Mouse (Mus musculus): Measurements from ENCODE around the gene Ccr4.

Ccr4 gene

DNA sequence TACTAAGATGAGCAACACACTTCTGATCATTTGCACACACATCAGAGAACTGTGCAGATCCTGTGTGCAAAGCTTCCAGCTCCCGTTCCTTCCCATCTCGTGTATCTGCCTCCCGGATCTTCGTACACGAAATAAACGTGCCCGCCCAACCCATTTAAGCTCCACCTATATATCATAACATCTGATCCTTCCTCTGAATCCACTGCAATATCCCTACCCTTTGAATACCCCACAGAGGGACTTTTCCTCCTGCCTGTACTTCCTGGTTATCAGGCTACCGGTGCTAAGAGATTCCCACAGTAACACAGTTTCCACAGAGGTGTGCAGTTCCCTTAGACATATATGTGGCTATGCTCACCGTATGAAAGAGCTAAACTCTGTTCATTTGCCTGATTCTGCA lies at the start of gene Ccr4:
Gene Ccr4, minus strand, starts transcription at position 101 of the 400 bp plus-strand sequence.
- DNase-seq (ENCODE audit: low spot score in 2 of 2) = no peak

DNA sequence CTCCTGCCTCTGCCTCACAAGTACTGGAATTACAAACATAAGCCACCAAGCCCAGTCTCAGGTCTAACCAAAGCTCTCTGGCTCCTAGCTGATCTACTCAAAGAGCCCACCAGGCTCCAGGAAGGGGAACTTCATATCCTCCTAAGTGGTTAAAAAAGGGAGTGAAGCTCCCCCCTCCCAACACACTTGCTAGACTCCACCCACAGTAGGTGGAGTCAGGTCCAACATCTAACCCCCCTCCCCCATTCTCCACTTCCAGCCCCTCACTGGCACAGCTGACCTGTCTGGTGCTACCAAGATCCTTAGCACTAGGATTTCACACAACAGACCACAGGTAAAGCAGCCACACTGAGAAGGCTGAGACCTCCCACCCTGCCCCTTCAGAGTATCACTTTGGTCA lies 49.1 kb upstream of the Ccr4 start:
- DNase-seq (ENCODE audit: low spot score in 2 of 2) = no peak

DNA sequence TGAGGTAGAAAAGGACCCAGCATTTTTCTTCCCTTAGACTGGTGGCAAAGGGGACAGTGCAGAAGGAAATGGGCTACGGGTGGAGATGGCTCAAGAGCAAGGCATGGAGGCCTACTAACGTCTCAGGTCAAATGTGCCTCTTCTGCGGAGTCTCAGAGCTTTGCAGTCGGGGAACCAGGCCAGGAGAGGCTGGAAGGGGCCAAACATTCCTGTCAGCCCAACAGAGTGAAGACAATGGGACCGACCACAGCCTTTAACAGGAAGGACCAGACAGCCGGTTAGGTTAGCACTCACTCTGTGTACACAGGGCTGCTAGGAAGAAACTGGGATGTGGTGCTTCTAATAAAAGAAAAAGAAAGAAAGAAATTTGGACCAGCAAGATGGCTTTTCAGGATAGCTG lies 45.3 kb upstream of the Ccr4 start:
- no peak for DNase-seq (ENCODE audit: low spot score in 2 of 2)

DNA sequence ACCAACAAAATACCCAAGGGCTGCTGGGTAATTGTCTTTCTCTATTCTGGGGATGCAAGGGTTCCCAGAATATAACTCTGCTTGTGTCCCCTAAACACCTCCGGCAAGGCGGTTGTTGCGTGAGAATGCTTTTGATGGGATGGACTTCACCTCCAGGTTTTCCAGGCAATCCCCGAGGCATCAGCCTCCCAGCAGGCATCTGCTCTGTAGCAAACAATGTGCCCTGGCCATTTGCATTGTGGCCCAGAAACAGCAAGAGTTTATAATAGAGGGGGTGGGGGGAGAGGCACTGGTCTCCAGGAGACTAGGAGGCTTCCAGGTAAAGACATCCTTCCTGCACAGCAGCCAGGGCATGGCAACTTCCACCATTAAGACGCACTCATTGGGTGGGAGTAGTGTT lies 44.4 kb upstream of the Ccr4 start:
- DNase-seq (ENCODE audit: low spot score in 2 of 2) = no peak

DNA sequence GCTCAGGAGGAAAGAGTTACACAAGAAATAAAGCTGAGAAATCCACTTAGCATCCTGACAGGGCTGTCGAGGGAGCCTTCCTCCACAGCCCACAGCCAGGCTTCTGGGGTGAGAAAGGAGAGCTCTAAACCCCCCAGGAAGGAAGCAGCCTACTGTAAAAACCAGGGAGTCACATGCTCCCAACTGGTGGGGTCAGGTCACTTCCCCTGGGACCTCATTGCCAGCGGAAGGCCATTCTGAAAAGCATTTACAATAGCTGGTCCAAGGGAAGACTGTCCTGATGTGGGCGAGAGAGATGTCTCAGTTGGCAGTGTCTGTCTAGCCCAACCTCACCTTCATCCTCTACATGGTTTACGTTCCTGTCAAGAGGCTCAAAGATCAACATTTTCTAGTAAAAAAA lies 43.8 kb upstream of the Ccr4 start:
- DNase-seq (ENCODE audit: low spot score in 2 of 2) = no peak

DNA sequence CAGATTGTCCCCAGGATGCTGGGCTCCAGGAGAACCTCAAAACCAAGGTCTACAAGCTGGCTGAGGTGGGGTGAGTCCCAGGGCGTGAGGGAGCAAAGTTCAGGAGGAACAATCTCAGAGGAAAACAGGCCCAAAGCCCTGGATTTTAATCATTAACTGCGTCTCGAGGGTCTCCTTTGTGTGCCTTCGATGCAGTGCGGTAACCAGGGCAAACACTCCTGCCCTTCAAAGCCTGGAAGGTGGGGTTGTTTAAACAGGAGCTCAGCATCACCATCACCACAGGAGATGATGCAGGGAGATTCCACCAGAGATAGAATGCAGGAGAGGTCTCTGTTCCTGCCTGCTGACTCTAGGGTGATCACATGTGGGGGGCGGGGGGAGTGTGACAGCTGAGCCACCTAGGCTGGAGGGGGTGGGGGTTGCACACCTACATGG lies 42.9 kb upstream of the Ccr4 start:
- DNase-seq (ENCODE audit: low spot score in 2 of 2) = no peak

DNA sequence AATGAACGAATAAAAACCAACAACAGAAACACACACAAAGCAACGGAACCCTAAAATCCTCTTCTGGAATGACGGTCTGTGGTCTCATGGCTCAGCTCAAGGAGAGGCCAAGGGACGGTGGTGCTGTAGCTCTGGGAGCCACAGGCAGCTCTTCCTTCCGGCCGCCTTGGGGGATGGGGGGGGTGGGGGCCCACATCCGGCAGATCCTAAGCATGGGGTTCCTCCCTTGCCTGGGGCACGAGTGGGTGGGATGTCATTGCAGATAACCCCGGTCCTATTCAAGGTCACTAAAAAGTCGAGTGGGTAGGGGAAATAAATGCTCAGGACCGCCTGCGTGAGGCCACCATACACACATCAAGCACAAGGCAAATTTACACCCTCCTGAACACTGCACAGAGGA lies 42.0 kb upstream of the Ccr4 start:
- DNase-seq (ENCODE audit: low spot score in 2 of 2) = no peak

DNA sequence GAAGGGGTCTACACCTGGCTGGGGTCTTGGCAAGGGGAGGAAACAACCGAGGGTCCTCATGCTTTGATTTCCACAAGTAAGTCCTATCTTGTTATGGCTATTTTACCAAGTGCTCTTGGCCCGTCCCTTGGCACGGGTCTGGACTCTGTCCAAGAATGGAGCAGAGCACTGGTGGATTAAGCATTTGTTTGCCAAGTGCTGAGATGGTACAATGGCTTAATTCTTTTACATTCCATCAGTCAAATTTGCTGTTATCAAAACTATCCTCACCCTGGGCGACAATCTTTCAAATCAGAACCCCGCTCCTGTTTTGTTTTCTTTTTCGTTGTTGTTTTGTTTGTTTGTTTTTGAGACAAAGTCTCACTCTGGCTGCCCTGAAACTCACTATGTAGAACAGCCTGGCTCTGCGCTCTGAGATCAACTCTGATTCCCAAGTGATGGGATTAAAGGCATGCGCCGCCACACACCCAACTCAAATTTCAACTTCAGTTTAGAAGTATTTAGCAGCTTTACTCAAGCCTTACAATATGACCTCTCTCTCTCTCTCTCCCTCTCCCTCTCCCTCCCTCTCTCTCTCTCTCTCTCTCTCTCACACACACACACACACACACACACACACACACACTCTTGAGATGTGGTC lies 40.2 kb upstream of the Ccr4 start:
- no peak for DNase-seq (ENCODE audit: low spot score in 2 of 2)

DNA sequence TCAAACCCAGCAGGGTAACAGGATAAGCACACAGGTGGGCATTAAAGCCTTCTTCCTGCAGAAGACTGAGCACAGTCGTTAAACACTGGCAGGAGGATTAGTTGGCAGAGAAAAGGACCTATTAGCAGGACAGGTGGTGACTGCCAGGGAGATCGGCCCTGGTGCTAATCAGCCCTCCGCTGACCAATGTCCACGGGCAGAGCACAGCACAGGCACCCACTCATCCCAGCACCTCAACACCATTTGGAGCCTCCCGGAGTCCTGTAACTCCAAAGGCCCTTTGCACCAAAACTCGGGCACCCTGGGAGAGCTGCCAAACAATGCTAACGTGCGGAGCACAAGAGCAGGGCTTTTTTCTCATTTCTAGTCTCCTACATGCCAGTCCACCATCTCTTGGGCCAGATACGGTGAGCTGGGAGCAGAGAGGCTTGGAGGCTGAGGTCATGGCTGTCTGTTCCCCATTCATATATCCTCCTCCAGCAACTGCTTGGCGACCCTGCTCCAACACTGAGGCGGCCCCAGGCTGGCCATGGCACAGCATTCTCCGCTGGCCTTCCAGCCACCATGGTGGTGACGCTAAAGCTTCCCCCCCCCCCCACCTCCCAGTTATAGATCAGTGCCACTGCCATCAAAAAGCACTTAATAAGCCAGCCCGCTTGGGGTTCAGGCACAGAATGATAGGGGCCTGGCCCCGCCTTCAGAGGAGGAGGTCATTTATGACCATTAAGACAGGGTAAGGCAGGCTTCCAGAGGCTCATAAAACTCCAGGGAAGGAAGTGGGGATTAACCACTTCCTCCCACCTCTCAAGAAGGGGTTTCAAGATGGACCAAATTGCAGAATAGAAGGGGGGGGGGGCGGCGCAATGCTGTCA lies 39.4 kb upstream of the Ccr4 start:
- no peak for DNase-seq (ENCODE audit: low spot score in 2 of 2)

DNA sequence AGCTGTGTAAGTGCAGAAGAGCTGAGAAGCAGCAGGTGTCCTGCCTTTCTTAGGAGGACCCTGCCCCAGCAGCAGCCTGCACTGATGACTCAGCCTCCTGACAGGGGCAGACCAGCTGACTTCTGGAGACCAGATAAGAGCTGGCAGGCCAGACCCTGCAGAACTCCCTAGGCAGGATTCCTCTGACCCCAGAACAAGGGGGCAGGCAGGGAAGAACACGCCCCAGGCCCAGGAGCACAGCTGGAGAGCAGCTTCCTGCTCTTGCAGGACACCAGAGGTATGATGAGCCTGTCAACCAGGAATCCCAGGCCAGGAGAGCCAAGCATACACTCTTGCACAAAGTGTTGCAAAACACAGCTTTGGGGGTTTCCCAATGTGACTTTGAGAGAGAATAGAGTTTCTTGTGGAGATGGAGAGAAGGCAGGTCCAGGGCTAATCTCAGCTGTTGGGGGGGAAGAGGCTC lies 36.6 kb upstream of the Ccr4 start:
- peak; percentile 41 to 53 for DNase-seq (ENCODE audit: low spot score in 2 of 2)

DNA sequence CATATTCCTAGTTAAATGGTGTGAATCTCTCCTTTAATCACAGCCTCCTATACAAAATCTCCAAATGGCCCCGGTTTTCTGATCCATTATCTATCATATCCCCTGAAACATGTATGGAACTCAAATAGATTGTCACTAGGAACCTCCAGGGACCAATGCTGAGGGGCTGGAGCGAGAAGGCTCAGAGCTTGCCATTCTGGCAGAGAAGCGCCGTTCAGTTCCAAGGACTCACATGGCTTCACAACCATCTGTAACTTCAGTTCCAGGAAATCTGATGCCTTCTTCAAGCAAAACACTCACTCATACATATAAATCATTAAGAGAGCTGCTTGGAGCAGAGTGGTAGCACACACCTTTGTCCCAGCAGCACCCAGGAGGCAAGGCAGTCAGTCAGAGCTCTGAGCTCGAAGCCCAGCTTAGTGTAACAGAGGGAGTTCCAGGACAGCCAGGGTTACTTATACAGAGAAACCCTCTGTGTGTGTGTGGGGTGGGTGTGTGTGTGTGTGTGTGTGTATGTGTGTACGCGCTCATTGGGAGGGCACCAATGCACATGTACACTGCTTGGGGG lies 34.4 kb upstream of the Ccr4 start:
- peak in 1 of 2 experiments; percentile 19 for DNase-seq (ENCODE audit: low spot score in 2 of 2)

DNA sequence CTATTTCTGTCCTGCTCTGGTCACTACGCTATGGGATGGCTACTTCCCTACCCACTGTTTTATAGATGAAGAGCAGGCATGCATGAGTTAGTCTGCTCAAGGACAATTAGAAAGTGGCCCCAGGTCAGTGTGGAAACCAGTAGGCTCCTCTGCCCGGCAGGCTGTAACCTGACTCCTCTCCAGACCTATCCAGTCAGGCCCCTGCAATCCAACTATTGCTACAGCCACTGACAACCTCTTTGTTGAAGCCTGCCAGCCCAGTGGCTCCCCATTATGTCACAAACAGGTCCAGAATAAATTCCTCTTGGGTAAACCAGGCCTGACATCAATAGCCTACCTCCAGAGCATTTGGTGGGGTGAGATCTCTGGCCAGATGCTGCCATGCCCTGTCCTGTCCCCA lies 31.9 kb upstream of the Ccr4 start:
- DNase-seq (ENCODE audit: low spot score in 2 of 2) = no peak

DNA sequence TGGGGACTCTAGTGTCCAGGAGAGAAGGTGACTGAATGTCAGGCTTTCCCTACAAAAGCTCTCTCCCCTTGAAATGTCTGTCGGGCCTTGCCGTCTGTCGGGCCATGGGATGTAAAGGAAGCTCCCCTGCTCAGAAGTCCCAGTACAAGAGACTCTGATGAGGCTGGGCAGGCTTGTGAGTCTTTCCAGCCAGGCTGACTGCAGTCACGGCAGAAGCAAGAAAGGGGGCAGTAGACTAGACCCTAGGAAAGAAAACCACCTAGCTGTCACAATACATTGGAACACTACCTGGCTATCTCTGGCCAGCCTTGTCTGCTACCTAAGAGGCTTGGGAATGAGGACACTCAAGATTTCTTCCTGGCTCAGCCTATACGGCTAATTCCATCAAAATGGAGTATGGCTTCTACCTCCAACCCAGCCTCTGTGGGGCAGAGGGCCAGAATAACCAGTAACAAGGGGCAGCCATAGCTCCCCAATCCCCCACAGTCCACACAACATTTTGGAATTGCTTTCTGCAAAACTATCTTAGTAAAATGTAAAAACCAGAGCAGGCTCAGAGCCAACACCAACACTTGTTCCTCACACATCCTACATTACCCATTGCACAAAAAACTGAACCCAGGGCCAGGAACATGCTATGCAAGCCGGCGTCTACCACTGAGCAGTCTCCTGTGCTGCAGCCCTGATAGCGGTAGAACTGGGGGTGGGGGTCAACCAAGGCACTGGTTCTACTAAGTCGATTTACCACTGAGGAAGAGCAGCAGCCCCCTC lies 30.2 kb upstream of the Ccr4 start:
- no peak for DNase-seq (ENCODE audit: low spot score in 2 of 2)

DNA sequence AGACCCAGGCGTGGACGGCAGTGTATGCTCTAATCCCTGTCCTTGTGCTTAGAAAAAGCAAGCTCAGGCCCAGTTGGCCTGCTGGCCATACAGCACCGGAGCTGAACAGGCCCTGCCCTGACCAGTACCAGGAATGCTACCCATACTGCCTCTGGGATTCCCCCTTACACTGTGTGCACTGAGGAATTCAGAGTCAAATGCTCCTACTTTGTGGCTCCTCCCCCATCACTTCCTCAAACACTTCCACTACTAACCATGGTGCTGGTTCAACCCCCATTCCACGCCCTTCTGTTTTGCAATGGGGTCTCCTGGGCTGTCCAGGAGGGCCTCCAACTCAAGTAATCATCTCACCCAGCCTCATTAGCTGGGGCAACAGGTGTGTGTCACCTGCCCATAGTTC lies 29.1 kb upstream of the Ccr4 start:
- no peak for DNase-seq (ENCODE audit: low spot score in 2 of 2)

DNA sequence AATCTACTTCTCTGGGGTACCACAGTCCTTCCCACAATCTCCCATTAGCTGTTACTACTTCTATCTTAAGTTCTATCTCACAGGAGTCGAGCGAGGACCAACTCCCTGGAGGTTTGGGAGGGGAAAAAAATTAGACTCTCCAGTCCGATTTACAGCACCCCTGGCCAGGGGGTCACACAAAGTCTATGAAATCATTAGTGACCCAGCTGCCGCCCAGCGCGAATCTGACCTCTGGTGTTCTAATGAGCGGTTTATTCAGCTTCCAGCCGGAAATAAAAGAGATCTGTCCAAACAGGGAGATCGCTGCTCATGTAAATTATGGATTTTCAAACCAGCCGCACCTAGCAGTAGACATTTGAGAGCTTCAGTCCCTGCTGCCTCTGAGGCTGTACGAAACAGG lies 26.6 kb upstream of the Ccr4 start:
- no peak for DNase-seq (ENCODE audit: low spot score in 2 of 2)

DNA sequence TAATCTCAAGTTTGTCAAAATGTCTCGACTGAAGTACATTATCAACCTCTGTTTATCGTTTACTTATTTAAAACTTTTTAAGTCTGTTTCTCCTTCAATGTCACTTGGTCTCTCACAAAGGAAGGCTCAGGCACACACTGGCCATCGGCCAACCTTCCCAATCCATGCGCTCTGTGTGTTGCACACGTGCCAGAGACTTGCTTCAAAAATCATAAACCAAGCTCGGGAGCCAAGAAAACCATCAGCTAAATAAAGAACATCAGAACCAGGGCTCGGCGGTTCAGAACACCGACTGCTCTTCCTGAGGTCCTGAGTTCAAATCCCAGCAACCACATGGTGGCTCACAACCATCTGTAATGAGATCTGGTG lies 23.9 kb upstream of the Ccr4 start:
- peak in 1 of 2 experiments; percentile 11 for DNase-seq (ENCODE audit: low spot score in 2 of 2)

DNA sequence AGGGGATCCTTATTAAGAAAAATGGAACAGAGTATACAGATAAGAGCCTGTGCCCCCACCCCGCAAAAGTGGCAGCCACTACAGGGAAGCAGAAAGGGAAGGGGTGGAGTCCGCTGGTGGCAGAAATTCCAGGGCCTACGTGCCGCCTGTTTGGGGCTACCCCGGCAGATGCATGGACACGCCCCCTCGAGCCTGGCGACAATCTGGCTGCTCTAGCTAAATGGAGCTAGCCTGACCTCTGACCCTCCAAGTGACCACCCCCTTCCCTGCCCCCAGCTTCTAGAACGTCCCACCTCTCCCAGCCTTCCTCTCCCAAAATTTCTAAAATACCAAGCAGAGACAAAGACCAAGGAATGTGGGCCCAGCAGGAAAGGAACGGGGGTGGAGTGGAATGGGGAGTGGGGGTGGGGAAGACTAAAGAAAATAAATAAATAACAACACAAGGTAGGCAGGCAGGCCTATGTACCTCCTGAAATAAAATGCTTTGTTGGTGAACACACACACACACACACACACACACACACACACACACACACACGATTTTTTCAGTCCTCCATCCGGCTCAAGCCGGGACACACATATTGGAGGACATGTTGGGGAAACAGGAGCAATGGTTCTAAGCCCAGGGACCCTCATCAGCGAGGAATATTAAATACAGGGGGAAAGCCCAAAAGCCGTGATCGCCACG lies 23.4 kb upstream of the Ccr4 start:
- peak; percentile 11 to 15 for DNase-seq (ENCODE audit: low spot score in 2 of 2)

DNA sequence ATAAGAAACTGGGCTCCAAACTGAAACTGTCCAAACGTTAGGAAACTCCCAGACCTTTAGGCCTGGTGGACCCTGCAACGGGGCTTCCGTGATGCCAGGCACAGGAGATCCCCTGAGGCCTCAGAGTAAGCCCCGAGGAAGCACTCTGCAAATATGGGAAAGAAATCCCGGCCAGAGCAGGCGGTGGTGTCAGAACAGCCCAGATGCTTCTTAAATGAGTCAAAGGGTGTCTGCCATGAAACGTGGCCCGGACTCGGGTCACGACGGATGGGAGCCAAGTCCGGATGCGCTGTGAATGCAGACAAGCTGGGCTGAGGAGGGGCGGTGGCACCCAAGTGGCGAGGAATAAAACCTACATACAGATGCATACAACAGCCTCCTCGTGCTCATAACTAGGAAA lies 22.4 kb upstream of the Ccr4 start:
- DNase-seq (ENCODE audit: low spot score in 2 of 2) = peak; percentile 45 to 71

DNA sequence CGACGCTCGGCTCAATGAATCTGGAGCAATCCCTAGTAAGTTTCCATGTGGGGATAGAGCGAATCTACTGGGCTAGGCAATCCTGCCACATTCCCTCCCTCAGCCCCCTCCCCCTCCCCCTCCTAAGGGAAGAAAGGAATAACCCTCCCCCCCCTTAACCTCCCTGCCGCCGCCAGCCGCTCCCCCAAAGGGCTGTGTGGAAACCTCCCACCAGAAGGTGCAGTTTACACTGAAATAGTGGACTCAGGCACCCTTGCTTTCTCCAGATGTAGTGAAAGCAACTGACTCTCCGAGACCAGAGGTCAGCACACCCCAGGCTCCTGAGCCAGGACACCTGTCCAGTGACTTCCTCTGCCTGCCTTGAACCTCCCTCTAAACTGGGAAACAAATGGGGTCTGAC lies 21.9 kb upstream of the Ccr4 start:
- peak; percentile 3 to 7 for DNase-seq (ENCODE audit: low spot score in 2 of 2)

DNA sequence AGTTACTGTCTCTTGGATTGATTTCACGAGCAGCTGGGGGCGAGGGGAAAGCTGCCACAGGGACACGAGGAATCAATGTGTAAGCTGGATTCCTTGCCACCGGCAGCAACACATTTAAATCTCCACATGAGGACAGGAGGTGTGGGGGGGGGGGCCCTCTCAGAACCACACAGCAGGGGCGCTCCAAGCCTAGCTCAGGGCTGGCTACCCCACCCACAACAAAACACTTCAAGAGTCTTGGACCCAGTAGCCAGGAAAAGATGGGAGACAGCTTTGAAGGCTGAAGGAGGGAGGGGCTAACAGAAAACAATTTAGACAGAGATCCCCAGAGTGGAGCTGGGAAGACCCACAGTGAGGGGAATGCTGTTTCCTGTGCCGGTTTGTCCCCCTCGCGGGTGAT lies 21.2 kb upstream of the Ccr4 start:
- no peak for DNase-seq (ENCODE audit: low spot score in 2 of 2)

DNA sequence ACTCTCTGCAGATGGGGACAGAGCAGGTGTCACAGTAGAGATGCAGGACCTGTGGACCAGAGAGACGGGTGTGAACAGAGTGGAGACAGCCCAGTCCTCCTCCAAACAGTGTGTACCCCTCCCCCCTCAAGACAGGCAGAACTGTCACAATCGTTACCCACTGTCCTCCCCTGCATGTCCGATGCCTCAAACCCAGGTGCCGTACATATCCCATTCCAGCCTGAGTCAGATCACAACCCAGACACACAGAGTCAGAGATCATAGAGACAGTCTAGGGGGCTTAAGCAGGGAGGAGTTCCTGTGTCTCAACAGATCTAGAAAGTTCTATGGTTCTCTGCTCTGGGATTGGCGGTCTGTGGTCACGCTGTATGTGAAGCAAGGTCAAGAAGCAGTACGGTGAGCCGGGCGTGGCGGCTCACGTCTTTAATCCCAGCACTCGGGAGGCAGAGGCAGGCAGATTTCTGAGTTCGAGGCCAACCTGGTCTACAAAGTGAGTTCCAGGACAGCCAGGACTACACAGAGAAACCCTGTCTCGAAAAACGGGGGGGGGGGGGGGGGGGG lies 20.4 kb upstream of the Ccr4 start:
- DNase-seq (ENCODE audit: low spot score in 2 of 2) = no peak
